Mouse (Mus musculus): ENCODE data around the gene Grin2d.

GRCm38 (mm10) chr7:45784524-45785372 lies 93.4 kb downstream of the Grin2d start, which contains the start of gene Sult2b1:
- TF ChIP-seq POLR2A (IDR thresholded peaks at IDR 0.05; ENCODE audit: insufficient read length, low read depth) (no peak), POLR2AphosphoS2 (IDR thresholded peaks at IDR 0.05; ENCODE audit: insufficient read length, low read depth) (no peak), USF1 (IDR thresholded peaks at IDR 0.05; ENCODE audit: low read depth) (no peak), CEBPB (IDR thresholded peaks at IDR 0.05; ENCODE audit: insufficient read depth, poor library complexity, severe bottlenecking) (no peak), TCF3 (IDR thresholded peaks at IDR 0.05; ENCODE audit: insufficient read length, low read depth) (no peak), MAX (IDR thresholded peaks at IDR 0.05; ENCODE audit: low read depth) (no peak)

Data from myocyte (in vitro differentiated cells).